Mouse (Mus musculus) common myeloid progenitor, adult 5-6 weeks (primary cell): ENCODE measurements at regions not wholly inside any gene's neighbourhood (a gene's known extent, or its start where the extent isn't known, plus 50 kb on each side); places are given as distances from the start of the nearest gene placed in this dataset.
"Not testable (repeated sequence)": the region's sequence is repeated elsewhere in the genome, so short reads cannot be mapped to it uniquely, and the experiment has no call there.

Source experiments
- ATAC-seq: replicated peaks from 2 replicates; pipeline ENCODE4 v1.8.0; 2016; ENCODE audit warnings: low read depth, mild to moderate bottlenecking, moderate TSS enrichment, inconsistent platforms; ENCODE audit not compliant: poor library complexity, severe bottlenecking

- ATAC-seq, result no peak
These were observed 121.4 kb upstream of the Olfr1324 start for GRCm38 (mm10) chrX:50549713-50550112.

GRCm38 (mm10) chrX:50537785-50538159, 109.5 kb upstream of the Olfr1324 start:
- ATAC-seq, result peak; percentile 84

DNA sequence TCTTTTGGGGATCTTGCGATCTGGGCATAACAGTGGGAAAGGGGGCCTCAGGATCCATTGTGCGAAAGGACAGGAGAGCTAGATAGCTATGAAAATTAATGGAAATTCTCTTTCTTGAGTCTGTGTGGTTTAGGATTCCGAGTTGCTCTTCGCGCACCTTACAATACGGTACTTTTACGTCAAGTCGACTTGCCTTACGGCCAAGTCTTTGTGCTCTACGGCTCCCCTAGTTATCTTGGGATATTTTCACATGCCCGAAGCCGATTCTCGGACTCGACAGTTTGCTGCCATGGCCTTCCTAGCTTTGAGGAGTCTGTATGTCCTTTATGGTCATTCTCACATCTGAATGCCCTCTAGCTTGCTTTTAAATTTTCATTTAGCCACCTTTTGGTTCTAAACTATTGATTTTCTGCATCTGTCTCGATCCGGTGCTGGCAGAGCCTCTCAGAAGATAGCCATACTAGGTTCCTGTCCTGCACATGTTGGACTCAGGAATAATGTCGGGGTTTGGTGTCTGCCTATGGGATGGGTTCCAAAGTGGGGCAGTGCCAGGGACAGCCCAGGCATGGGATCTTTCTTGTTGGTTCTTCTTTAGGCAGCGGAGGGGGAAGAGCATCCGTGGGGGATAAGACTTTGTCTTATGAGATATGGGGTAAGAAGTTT, 109.0 kb upstream of the Olfr1324 start:
- ATAC-seq, result peak; percentile 95

DNA sequence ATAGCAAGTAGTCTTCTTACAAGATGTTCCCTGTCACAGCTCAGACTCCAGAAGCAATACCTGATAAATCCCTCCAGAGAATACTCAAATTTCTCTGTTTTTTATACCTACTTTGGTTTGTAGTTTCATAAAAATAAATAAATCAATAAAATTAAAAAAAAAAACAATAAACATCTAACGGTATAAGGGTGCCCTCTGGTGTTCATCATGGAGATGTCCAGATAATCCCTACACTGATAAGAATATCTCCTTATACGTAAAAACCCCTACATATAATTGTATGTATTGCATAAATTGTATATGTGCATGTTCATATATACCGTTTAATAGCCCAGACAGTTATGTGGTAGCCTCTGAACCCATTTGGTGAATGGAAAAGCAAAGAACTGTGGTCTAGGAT, 75.7 kb upstream of the Olfr1324 start:
- ATAC-seq, result no peak

GRCm38 (mm10) chrX:50501181-50501580, 72.9 kb upstream of the Olfr1324 start:
- ATAC-seq, result no peak

DNA sequence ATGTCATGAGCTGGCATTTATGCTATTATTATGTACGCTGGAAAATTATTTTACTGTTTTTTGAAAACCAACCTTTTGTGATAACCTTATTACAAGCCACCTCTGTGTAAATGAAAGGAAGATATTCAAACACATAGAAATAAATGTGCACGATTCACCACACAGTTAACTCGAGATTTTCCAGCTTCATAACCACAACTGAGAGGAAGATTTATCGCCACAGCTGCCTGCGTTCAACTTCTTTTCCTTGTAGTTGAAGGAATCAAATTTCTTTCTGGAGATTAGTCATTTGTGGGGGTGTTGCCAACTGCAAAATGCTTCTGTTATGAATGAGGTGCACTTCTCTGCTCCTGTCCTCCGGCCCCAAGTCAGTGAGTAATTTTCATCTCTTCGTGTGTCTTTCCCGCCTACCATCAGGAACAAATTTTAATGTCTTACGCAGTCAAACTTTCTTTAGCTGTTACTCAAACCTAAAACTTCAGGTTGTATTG, 62.2 kb upstream of the Olfr1324 start:
- ATAC-seq, result not testable (repeated sequence)
